Mouse (Mus musculus): Measurements from ENCODE around the gene Mecom.

Gene Mecom

DNA sequence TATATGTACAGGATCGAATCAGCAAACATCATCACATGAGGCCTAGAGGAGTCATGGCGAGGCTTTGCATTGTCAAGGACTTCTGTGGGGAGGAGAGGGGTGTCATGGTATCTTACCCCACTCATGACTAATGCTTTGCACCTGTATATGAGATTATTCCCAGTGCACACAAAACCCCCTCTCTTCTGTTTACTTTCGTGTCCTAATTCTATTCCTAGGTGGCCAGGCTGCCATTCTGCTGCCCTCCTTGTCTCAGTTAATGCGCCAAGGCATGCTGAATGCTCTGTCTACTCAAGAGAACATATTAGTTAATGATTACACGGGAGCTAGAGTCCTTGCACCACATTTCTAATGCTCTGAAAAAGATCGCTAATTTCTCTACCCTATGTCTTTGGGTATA, 412.0 kb downstream of the Mecom start:
- DNase-seq = no peak

DNA sequence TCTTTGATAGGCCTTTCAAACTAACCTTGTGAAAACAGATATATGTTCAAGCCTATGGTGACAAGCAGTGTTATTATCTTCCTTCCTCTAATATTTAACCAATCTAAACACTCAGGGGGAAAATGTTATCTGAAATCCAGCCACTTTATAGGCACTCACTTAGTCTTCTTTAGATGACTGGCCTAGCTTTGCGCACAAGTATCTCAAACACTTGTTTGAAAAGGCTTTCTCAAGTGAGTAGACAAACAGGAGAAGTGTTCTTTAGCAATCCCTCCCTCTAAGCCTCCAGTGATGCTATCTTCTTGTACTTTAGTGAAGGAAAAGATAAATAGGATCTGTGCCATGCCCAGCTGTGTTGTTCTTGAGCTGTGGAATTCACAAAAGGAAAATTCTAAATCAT, 412.7 kb downstream of the Mecom start:
- no peak for DNase-seq

DNA sequence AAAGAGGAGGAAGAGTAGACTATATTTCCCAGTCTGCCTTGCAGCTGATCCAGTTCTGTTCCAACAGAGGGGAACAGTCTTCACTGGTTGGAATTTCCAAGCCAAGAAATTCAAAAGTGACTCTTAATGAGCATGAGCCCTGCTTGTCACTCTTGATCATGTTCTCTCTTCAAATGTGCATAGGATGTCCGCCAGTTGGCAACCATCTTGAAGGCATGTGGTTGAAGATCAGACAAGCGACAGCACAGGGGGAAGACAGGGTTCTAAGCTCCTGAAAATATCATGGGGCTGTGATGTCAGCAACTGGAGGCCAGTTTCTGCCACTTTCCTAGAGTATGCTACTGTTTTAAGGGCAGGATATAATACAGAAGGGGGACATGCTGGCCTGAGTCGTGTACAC, 414.8 kb downstream of the Mecom start:
- DNase-seq = no peak

DNA sequence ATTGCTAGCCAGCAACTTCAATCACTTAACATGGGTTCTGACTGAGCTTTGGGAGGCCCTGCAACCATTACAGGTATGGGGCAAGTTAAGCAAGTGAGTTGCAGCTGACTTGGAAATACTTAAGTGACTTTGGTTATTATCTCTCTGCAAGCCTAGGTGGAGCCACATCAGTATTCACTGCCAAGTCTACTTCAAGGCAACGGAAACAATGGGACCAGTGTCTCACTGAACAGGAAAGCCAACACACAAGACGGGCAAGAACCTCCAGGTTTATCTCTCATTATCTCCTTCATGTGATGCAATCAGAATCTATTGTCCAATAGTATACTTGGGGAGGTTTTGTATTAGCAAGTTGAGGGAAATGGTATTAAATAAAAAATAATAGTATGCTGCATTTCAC, 415.4 kb downstream of the Mecom start:
- DNase-seq = no peak

DNA sequence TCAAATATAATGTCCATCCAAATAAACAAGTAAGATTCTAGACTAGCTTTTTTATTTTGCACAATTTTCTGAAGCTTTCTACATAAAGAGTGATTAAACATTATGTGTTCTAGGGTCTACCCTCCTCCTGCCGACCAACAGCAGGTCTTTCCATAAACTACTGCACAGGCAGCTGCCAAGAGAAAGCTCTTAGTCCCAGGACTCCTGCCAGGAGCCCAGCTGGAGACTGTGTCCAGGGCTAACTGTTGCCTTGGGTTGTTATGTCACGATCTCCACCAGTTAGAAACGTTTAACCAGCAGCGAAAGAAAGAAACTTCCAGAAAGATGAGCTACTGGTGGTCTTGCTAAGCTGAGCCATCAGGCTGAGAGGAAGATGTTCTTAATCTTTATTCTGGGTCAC, 417.3 kb downstream of the Mecom start:
- no peak for DNase-seq

DNA sequence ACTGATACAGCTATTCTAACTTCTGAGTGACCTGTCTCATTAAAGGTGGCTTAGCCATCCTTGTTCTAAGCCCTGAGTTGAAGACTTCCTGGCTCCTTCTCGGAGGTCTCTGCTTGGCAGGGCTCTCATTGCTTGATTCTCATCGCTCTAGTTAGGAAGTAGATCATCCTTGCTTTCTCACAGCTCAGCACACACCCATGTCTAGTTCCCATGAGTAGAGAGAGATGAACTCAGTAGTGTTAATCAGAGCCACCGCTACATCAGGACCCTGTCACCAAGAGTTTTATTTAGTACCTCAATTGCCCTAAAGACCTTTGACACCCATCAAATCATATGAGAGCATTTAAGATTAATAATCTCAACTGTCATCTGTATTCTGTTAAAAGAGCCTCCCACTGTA, 425.2 kb downstream of the Mecom start:
- DNase-seq = no peak

DNA sequence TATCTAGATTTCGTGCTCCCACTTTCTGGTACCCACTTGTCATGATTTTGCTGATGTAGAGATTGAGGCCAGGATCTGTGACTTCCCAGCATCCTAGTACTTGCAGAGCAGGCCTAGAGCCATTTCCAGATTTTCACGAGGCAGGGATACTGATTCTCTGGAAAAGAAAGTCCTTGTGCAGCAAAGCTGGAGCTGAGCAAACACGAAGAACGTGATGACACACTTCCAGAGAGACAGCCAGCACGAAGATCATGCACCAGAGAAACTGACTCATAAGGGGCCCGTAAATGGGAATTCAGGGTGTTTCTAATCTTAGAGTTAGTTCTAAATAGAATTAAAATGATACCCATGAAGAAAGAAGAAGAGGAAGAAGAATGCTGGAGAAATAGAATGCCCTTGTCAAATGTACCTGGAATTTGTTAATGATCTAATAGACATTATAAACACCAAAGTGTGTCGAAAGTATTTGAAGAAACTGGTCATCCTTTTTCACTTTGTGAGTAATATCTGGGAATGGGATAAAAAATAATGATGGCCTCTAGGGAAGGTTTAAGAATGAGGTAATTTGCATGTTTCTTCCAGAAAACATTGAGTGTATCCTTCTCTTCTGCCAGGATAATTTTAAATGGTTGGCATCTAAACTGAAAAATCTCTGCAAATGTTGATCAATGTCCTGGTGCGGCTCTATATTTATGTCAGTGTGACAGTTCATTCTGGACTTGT, 426.9 kb downstream of the Mecom start:
- DNase-seq = no peak

DNA sequence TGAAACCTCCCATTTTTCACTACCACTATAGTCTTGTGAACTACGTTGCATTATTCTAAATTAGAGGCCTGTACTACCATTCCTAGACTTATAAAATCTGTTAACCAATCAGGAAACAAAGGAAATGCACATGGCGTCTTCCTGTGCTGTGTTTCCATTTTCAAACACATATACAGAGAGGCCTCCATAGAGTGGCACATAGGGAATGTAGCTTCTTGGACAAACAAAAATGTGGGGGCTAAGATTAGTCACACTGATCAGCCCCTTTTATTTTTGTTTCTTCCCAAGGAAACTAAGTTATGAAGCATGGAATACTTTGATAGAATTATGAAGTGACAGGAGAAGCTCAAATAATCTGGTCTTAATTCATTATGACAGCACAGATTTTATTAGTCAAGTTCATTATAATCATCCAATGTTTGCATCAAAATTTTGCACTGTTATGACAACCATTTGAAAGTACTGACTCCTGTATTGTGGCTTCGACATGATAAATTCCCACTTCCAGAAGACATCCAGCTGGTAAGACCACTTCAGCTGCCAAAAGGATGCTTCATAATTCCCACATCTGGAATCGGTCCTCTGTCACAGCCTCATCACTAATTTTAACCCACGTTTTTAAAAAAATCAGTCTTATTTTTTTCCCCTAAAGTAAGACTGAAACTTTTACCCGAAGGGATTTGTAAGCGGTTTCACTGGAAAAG, 429.1 kb downstream of the Mecom start:
- DNase-seq = no peak

DNA sequence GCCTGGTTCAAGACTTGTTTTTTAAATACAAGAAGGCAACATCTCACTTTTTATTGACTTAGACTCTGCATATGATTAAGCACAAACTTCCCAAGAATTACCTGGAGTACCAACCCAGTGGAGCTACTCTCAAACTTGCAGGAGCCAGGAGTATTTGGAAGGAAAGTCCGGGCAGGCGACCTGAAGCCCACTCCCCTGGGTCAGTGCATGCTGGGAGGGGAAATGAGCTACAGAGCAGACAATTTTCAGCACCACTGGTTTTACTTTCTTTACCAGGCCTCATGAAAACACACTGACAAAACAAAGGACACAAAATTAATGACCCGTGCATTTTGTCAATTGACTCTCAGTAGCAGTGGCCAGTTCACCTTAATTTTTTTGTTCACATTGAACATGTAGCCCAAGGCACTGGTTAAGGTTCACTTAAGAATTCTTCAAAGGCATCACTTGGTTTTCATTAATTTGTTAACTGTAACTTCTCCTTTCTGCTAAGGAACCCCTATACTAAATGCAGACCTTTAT, 434.5 kb downstream of the Mecom start:
- DNase-seq = no peak

DNA sequence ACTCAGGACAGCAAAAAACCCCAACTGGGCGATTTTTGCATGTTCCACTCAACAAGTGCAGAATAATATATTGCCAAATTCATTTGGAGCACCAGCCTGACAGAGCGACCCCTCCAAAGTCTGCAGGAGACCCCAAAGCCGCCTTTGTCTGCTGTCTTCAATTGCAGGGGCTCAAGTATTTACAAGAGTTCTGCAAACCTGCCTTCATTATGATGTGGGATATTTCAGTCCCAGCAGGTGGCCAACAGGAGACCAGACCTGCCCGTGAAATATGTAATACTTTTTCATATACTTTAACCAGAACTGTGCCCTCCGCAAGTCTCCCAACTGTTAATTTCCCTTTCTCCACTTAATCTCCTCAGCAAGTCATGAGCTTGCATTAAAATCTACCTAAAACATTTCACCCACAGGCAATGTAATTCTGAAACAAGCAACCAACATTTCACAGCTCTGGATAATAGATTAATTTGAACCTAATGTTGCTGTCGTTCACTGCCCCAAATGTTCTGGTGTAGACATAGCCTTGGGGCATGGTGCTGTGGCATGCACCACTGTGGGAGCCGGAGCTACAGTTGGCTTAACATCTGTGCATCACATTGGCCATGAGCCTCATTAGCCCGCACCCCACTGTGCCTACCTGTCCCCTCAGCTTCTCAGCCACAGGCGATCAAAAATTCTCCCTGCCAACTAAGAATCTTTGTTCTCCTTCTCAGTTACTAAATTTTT, 439.7 kb downstream of the Mecom start:
- no peak for DNase-seq

DNA sequence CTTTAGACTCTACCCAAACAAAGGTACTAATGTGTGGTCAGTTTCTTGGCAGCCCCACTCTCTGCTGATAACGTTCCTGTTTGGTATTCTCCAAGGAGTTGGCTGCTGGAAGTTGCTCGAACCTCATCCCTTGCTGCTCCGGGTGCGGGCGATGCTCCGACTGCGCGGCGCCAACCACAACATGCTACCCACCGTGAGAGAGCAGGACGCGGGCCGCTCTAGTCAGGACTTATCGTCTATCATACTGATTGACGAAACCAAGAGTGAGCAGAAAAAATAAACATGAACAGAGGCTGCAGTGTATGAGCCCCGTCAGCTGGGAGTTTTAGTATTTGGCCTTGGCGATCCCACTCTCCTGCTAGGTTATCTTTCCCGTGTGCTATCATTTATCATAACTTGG, 441.3 kb downstream of the Mecom start:
- DNase-seq = no peak

DNA sequence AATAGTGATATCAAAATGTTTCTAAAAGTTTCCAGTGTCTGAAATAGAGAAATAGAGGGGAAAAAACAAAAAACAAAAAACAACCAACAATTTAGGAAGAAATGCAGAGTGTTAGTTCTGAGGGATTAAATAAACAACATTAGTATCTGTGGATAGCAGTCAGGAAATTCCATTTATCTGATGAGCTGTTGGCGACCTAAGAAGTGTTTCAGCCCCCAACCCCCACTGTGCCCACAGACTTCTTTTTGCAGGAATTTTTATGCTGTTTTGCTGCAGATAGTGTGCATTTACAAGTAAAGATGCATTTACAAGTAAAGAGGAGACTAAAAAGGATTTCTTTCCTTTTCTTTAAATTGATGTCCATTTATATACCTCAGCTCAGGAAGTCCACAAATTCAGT, 441.9 kb downstream of the Mecom start:
- DNase-seq = no peak

DNA sequence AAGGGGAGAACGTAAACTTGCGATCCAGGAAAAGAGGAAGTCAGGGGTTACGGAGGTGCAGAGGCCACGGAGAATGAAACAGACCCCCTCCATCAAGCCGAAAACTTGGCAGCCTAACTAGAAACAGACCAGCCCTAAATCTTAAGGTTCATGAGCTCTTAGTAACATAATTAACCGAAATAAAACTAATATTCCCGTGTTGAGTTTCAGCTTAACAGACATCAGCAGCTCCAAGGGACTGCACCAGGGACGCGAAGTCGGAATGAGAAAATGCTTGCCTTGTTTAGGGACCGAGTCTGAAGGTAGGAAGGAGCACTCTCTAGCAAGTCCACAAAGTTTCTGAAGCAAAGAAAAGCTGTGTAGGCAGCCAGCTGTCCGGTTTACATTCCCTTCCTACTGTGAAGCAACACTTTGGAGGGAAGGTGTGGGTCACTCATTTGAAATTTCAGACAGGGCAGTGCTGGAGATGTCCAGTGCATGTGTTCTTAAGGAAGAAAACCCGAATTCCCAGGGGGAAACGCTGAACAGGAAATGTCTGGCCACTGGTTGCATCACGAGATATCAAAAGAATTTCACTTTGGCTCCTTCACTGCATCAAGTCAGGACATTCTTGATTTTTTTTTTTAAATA, 442.5 kb downstream of the Mecom start:
- DNase-seq = no peak

DNA sequence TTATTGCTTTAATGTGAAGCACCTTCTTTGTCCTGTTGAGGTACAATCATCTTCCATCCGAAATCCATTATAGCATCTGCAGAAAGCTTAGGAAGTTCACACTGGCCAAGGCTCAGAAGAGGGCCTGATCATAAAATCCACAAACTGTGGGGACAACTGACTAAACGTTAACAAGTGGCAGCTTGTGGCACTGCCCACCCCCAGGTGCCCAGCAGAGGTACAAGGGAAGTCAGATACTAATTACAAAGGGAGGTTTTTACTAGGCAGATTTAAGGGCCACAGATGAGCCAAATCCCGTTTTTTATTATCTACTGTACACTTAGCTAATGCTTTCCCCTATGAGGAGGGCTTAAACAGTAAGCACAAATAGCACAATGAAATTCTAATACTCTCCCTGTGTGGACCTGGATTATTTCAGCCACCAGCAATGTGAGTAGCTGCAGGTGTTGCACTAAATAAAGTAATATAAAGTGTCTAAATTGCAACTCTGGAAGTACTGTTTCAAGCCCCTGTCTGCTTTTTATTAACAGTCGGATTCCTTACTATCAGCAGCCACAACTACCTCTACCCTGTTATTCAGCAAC, 443.2 kb downstream of the Mecom start:
- no peak for DNase-seq

DNA sequence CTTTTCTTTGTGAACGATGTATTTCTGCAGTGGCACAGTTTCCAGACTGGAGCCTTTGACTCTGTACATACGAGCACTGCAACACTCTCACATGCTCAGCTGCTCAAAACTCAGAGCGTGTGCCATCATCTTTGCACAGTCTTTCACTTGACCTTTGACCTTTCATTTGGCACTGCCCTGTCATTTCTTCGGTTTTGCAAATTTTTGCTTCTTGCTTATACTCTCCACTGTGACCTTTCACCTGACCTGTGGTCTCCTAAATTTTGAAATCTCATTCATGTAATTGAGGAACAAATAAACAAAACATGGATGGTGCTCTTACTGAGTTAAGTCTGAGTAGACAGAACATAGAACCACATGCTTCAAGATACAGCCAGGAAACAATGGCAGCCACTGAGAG, 446.7 kb downstream of the Mecom start:
- no peak for DNase-seq

DNA sequence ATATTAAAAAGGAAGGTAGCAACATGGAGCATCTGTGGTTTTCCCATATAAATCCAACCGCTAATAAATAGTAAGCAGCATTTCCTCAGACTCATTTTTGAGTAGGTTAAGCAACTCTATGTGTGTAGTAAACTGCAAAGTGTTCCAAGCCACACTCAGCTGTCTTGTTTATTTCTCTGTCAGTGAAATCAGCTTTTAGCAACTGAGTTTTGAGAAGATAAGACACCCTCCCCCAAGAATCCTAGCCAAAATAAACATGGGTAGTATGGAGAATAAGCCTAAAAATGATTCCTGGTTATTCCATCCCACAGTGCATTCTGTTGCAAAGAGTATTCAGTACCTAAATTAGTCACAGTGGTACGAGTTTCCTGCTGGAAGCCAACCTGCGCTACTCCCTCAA, 450.1 kb downstream of the Mecom start:
- no peak for DNase-seq

DNA sequence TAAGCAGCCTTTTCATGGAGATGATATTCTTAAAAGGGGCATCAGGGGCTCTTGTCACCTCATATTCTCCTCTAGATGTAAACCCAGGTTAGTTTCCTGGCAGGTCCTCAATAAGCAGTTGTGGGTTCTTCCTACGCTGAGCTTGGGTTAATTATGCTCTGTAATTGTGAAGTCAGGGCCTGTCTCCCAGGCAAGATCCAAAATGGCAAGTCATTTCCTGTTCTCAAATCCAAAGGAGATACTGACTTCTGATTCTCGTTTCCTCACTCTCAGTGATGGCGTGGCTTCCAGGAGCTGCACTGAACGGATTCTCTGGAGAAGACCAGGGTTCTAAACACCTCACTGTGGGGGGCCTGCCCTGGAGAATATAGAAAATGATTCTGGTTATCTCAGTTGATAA, 450.7 kb downstream of the Mecom start:
- DNase-seq = no peak

DNA sequence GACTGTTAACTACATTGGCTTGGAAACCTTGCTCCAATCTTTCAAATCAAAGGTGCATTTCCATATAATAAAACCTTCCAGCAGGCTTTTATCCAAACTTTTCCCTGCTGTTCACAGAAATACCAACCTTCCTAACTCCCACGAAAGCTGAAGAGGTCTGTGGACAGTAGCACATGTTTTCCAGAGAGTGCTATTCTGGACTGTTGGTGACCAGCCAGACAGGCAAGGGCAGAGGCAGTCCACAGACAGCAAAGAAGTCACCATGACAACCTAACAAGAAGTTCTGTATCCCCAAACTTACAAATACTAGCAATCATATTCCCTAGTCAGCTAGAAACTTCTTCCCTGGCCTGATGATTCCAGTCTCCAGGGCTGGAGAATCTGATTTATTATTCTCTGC, 454.8 kb downstream of the Mecom start:
- no peak for DNase-seq

DNA sequence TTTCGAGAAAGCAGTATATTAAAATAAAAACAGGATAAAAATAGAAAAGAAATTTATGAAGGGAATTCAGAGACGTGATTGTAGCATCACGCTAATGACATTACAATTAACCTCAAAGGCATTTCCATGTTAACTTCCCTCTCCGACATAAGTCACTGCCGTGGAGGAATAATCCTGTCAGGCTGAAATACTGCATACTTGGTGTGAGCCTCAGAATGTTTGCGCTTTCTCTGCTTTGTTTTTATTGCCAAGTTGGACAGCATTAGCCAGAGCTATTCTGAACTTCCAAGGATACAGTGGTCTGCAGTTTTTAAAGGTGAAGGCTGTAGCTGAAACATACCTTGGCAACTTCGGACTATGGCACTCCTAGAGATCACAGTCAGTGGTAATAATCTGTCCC, 455.3 kb downstream of the Mecom start:
- no peak for DNase-seq

DNA sequence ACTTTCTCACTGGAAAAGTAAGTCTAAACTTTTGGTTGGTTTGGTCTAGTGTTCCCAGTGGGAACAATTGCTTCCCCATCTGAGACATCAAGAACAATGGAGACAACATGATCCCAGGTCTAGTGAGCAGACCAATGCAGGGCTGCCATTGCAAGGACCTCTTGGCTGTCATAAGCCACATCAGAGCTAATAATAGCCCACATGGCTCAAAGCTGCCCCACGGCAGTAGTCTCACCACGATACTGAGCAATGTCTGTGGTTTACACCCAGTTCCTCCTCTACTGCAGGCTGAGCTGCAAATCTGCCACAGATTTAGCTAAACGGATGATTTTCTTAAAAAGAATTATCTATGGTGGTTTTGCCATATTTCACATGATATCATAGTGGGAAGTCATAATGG, 455.9 kb downstream of the Mecom start:
- DNase-seq = no peak

DNA sequence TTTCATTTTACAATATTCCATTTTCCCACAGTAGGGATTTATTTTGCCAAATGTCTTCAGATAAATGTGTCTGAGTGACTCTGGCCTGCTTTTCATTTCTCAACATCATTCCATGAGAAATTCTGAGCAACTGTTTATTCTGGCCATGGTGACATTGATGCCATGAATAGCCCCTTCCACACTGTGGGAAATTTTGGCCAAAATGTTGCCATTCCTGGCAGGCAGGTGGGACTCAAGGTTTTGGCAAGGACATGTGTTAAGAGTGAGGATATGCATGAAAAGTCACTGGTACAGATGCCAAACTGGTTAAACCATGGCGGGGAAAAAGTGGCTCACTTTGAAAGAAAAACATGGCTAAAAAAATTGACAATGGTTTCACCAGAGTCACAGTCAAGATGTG, 456.4 kb downstream of the Mecom start:
- DNase-seq = no peak

DNA sequence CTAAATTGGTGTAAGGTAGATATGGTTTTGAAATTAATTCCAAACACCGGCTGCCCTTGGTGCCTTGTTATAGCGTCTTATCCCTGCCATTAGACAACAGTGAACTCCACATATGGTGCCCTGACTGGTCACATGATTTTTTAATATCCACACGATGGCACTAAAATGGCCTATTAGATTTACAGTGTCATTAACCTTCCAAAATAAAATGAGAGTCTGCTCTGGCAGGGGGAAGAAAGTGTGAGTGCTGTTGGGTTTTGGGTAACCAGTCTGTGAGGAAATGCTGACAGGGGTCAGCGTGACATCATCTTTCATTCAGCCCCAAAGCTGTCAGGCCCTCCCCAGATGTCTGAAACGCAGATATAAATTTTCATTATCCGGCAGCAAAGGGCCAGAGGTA, 461.7 kb downstream of the Mecom start:
- DNase-seq = no peak

DNA sequence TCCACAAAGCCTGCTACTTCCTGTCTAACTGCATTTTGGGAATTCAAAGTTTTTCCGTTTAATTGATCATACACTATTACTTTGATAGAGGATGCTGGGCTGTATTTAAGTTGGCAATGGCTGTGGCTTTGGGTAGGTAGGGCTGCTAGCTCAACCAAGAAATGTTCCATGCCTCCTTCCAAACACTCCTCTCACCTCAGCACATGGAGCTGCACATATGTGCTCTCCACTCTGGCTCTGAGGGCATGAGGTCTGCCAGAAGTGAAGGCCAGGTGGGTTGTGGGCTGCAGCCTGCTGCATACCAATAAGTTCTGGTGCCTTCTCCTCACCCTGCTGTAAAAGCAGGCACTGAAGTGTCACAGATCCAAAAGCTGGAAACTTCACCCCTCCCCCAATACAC, 464.0 kb downstream of the Mecom start:
- DNase-seq = no peak
